Mouse (Mus musculus): ENCODE measurements around the gene Ntsr1.

DNA sequence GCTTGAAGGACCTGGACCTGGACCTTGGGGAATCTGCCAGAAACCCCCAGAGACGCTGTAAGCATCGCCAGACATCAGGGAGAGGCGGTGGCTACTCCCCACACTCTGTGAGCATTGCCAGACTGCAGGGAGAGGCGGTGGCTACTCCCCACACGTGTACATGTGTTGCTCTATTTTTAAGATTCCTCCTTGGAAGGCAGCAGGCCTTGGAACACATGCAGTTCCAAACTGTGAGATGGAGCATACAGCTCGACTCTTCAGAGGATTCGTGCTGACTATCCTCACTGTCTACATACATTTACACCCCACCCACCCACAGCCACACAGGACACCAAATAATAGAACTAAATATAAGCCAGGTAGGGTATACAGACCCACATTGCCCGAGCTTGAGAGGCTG, 3.9 kb upstream of the Ntsr1 start:
- TF ChIP-seq CTCF (IDR thresholded peaks at IDR 0.05; ENCODE audit: borderline replicate concordance, extremely low read depth, insufficient read depth, insufficient read length) (no peak), POLR2A (IDR thresholded peaks at IDR 0.05; ENCODE audit: borderline replicate concordance, extremely low read depth, insufficient read depth, insufficient read length, poor library complexity, severe bottlenecking) (no peak)

Measured in brain, embryonic 14.5 days (tissue).